Mouse (Mus musculus): ENCODE measurements at regions not wholly inside any gene's neighbourhood (a gene's known extent, or its start where the extent isn't known, plus 50 kb on each side); places are given as distances from the start of the nearest gene placed in this dataset.
"Not testable (repeated sequence)": the region's sequence is repeated elsewhere in the genome, so short reads cannot be mapped to it uniquely, and the experiment has no call there.

DNA sequence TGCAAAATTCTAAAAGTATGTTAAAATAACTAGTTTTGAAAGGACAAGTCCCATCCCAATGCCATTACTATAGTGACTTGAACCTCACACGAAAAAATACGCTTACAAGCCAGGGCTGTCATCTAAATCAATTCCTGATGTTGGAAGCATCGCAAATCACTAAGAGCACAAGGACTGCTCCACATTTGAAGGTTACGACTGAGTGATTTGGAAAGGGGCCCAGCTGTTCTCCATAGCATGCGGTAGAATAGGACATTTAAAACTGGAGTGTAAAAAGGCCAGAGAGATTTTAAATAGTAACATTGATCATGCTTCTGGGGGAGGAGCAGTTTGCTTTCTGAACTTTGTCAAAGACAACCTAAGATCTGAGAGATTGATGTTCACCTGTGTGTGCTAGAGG lies 92.8 kb upstream of the Mocs1 start:
- 67% methylated on average over 5 of the region's 5 CpGs for WGBS
- Histone ChIP-seq H3K9ac (replicated peaks; ENCODE audit: low read depth, low read length) (no peak overlapping the region), H3K36me3 (replicated peaks; ENCODE audit: control insufficient read depth, insufficient read depth, low read length) (no peaks in the 10 kb centered on the region), H3K4me1 (ENCODE audit: control insufficient read depth, insufficient read depth) (no peaks in the 10 kb centered on the region), H3K27ac (ENCODE audit: low read depth) (no peak overlapping the region), H3K4me2 (ENCODE audit: low read depth, low read length) (no peak overlapping the region), H3K27me3 (ENCODE audit: control insufficient read depth, insufficient read depth, low read length) (no peaks in the 10 kb centered on the region), H3K9me3 (replicated peaks; ENCODE audit: control insufficient read depth, low read length) (peaks cover 7% of the 10 kb centered on the region; the same call in 1 of the 2 replicates), H3K4me3 (ENCODE audit: low read depth, low read length) (no peak overlapping the region)
- DNase-seq (ENCODE audit: low spot score): no peak
- TF ChIP-seq CTCF (IDR thresholded peaks at IDR 0.05; ENCODE audit: low read depth) (no peak), EP300 (IDR thresholded peaks at IDR 0.05; ENCODE audit: low read depth) (no peak)
- no peak for ATAC-seq (ENCODE audit: insufficient read depth, low read depth)

DNA sequence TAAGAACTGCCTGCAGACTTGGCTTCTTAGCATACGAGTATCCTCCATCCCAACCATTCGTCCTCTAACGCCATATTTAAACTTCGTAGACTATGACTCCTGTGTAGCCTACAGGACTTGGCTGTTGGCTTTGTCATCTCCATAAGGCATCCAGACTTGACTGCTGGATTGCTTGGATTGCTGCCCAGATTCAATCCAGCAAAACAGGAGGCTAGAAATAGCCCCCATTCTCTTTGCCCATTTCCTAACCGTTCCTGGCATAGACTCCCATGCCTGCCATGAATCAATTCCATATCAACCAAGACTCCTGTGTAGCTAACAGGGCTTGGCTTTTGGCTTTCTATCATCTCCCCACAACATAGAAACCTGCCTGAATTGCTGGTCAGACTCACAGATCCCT lies 90.3 kb upstream of the Mocs1 start:
- no peak overlapping the region for H3K4me2 ChIP-seq (ENCODE audit: low read depth, low read length)
- no peaks in the 10 kb centered on the region for H3K36me3 ChIP-seq (replicated peaks; ENCODE audit: control insufficient read depth, insufficient read depth, low read length)
- ATAC-seq (ENCODE audit: insufficient read depth, low read depth) (no peak), DNase-seq (ENCODE audit: low spot score) (no peak)
- WGBS: 67% methylated on average over 5 of the region's 5 CpGs
- H3K27ac ChIP-seq (ENCODE audit: low read depth): no peak overlapping the region
- no peaks in the 10 kb centered on the region for H3K27me3 ChIP-seq (ENCODE audit: control insufficient read depth, insufficient read depth, low read length)
- H3K9me3 ChIP-seq (replicated peaks; ENCODE audit: control insufficient read depth, low read length): peaks cover 5% of the 10 kb centered on the region; the same call in 1 of the 2 replicates
- H3K4me1 ChIP-seq (ENCODE audit: control insufficient read depth, insufficient read depth): no peaks in the 10 kb centered on the region
- no peak for TF ChIP-seq CTCF (IDR thresholded peaks at IDR 0.05; ENCODE audit: low read depth)
- TF ChIP-seq EP300 (IDR thresholded peaks at IDR 0.05; ENCODE audit: low read depth): no peak
- H3K9ac ChIP-seq (replicated peaks; ENCODE audit: low read depth, low read length): no peak overlapping the region
- H3K4me3 ChIP-seq (ENCODE audit: low read depth, low read length): no peak overlapping the region

DNA sequence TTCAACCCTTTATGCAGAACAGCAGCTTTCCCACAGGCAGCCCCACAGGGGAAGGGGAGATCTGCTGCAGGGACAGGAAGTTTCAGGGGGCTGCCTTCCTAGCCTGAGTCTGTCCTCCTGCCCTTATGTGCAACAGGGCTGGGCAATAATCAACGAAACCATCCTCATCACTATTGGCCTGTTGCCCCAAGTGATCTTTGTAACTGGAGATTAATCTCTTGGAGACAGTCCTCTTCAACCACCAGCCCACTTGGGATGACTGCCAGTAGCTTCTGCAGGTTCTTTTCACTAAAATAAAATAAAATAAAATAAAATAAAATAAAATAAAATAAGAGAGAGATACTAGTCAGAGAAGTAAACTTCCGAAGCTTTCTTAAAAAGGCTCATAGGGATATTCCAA lies 85.5 kb upstream of the Mocs1 start:
- Histone ChIP-seq H3K4me2 (ENCODE audit: low read depth, low read length) (no peak overlapping the region), H3K9ac (replicated peaks; ENCODE audit: low read depth, low read length) (no peak overlapping the region), H3K9me3 (replicated peaks; ENCODE audit: control insufficient read depth, low read length) (no peaks in the 10 kb centered on the region), H3K27me3 (ENCODE audit: control insufficient read depth, insufficient read depth, low read length) (no peaks in the 10 kb centered on the region), H3K27ac (ENCODE audit: low read depth) (no peak overlapping the region), H3K4me3 (ENCODE audit: low read depth, low read length) (no peak overlapping the region), H3K4me1 (ENCODE audit: control insufficient read depth, insufficient read depth) (no peaks in the 10 kb centered on the region), H3K36me3 (replicated peaks; ENCODE audit: control insufficient read depth, insufficient read depth, low read length) (no peaks in the 10 kb centered on the region)
- ATAC-seq (ENCODE audit: insufficient read depth, low read depth) (no peak), DNase-seq (ENCODE audit: low spot score) (no peak)
- TF ChIP-seq CTCF (IDR thresholded peaks at IDR 0.05; ENCODE audit: low read depth) (no peak), EP300 (IDR thresholded peaks at IDR 0.05; ENCODE audit: low read depth) (no peak)
- 69% methylated on average over 2 of the region's 2 CpGs for WGBS

DNA sequence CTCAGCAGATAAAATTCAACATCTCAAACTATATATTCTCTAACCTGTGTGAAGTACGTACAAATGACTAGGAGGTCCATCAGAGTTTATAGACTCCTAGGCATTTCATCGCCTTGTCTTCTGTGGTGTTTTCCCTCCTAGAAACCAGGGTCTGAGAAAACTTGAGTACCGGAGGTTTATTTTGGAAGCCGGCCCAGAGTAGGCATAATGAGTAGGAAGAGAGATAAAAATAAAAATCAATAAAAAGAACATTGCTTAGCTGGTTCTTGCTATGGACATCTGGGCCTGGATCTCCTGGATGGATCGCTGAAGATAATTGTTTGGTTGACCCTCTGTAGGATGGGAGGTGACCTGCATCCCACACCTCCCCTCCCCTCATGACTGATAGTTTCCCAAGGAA lies 81.5 kb upstream of the Mocs1 start:
- Histone ChIP-seq H3K9me3 (replicated peaks; ENCODE audit: control insufficient read depth, low read length) (no peaks in the 10 kb centered on the region; the same call in 1 of the 2 replicates), H3K9ac (replicated peaks; ENCODE audit: low read depth, low read length) (no peak overlapping the region), H3K27me3 (ENCODE audit: control insufficient read depth, insufficient read depth, low read length) (no peaks in the 10 kb centered on the region), H3K4me3 (ENCODE audit: low read depth, low read length) (no peak overlapping the region), H3K4me2 (ENCODE audit: low read depth, low read length) (no peak overlapping the region), H3K36me3 (replicated peaks; ENCODE audit: control insufficient read depth, insufficient read depth, low read length) (no peaks in the 10 kb centered on the region), H3K4me1 (ENCODE audit: control insufficient read depth, insufficient read depth) (no peaks in the 10 kb centered on the region), H3K27ac (ENCODE audit: low read depth) (no peak overlapping the region)
- DNase-seq (ENCODE audit: low spot score) (no peak), ATAC-seq (ENCODE audit: insufficient read depth, low read depth) (no peak)
- 48% methylated on average over 5 of the region's 5 CpGs for WGBS
- no peak for TF ChIP-seq CTCF (IDR thresholded peaks at IDR 0.05; ENCODE audit: low read depth)
- TF ChIP-seq EP300 (IDR thresholded peaks at IDR 0.05; ENCODE audit: low read depth): no peak

DNA sequence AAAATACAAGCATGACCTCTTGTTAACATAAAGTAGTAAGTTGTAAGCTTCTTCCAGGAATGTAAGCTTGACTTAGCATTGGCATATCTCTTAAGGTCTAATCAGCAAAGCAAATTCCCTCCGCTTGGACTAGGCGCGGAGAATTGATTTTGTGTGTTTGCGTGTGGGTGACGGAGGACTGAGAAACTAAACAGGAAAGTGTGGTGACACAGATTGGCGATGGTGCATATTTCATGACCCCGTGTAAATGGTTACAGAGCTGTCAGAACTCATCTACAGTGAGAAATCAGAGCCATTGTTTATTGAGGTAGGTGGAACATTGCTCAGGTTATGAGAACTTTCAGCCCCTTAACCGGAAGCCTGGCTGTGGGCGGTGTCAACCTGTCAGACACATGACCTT lies 78.8 kb upstream of the Mocs1 start:
- WGBS: 87% methylated on average over 9 of the region's 9 CpGs
- no peak overlapping the region for H3K9ac ChIP-seq (replicated peaks; ENCODE audit: low read depth, low read length)
- no peaks in the 10 kb centered on the region for H3K36me3 ChIP-seq (replicated peaks; ENCODE audit: control insufficient read depth, insufficient read depth, low read length)
- no peaks in the 10 kb centered on the region for H3K4me1 ChIP-seq (ENCODE audit: control insufficient read depth, insufficient read depth)
- H3K27me3 ChIP-seq (ENCODE audit: control insufficient read depth, insufficient read depth, low read length): no peaks in the 10 kb centered on the region
- H3K4me3 ChIP-seq (ENCODE audit: low read depth, low read length): no peak overlapping the region
- no peak for ATAC-seq (ENCODE audit: insufficient read depth, low read depth)
- H3K27ac ChIP-seq (ENCODE audit: low read depth): no peak overlapping the region
- H3K9me3 ChIP-seq (replicated peaks; ENCODE audit: control insufficient read depth, low read length): no peaks in the 10 kb centered on the region; the same call in 1 of the 2 replicates
- no peak for DNase-seq (ENCODE audit: low spot score)
- TF ChIP-seq CTCF (IDR thresholded peaks at IDR 0.05; ENCODE audit: low read depth) (no peak), EP300 (IDR thresholded peaks at IDR 0.05; ENCODE audit: low read depth) (no peak)
- H3K4me2 ChIP-seq (ENCODE audit: low read depth, low read length): no peak overlapping the region

DNA sequence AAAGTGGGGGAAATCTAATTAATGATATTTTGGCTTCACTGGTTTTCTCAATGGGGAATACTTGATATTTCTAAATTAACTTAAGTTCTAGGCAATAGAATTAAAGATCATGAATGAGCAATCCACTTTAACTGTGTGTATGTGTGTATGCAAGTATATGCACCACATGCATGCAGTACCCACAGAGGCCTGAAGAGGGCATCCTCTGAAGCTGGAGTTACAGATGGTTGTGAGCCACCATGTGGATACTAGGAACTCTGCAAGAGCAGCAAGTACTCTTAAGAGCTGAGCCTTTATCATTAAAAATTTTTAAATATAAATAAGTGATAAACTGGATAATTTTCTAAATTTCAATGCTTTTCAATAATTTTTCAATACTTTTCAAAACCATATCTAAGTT lies 69.0 kb upstream of the Mocs1 start:
- Histone ChIP-seq H3K36me3 (replicated peaks; ENCODE audit: control insufficient read depth, insufficient read depth, low read length) (no peaks in the 10 kb centered on the region), H3K9ac (replicated peaks; ENCODE audit: low read depth, low read length) (no peak overlapping the region), H3K4me1 (ENCODE audit: control insufficient read depth, insufficient read depth) (no peaks in the 10 kb centered on the region), H3K27ac (ENCODE audit: low read depth) (no peak overlapping the region), H3K4me3 (ENCODE audit: low read depth, low read length) (no peak overlapping the region), H3K9me3 (replicated peaks; ENCODE audit: control insufficient read depth, low read length) (peaks cover 3% of the 10 kb centered on the region; the same call in 1 of the 2 replicates), H3K27me3 (ENCODE audit: control insufficient read depth, insufficient read depth, low read length) (no peaks in the 10 kb centered on the region), H3K4me2 (ENCODE audit: low read depth, low read length) (no peak overlapping the region)
- ATAC-seq (ENCODE audit: insufficient read depth, low read depth) (no peak), DNase-seq (ENCODE audit: low spot score) (no peak)
- peak; percentile 19; the same call in 1 of the 2 replicates for TF ChIP-seq CTCF (IDR thresholded peaks at IDR 0.05; ENCODE audit: low read depth)
- no peak for TF ChIP-seq EP300 (IDR thresholded peaks at IDR 0.05; ENCODE audit: low read depth)

DNA sequence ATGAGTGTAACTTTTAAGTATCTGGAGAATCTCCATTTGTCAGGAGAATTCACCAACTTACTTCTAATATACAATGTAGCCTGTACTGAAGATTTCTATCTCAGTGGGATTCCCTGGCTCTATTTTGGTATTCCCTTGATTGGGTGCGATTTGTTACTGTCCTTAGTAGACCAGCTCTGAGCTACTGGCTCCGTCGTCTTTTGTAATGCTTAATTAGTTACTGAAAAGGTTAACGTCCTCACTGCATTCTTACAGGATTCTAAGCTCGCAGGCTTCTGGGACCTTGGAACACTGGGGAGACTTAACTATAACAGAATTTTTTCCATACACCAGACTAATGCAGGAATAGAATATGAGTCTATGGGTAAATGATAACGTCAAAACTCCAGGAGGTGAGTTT lies 67.9 kb upstream of the Mocs1 start:
- WGBS: 52% methylated on average over 6 of the region's 6 CpGs
- ATAC-seq (ENCODE audit: insufficient read depth, low read depth); H3K4me3 ChIP-seq (ENCODE audit: low read depth, low read length); H3K4me1 ChIP-seq (ENCODE audit: control insufficient read depth, insufficient read depth); H3K27me3 ChIP-seq (ENCODE audit: control insufficient read depth, insufficient read depth, low read length); H3K36me3 ChIP-seq (replicated peaks; ENCODE audit: control insufficient read depth, insufficient read depth, low read length); H3K9me3 ChIP-seq (replicated peaks; ENCODE audit: control insufficient read depth, low read length); H3K27ac ChIP-seq (ENCODE audit: low read depth); H3K9ac ChIP-seq (replicated peaks; ENCODE audit: low read depth, low read length); DNase-seq (ENCODE audit: low spot score); H3K4me2 ChIP-seq (ENCODE audit: low read depth, low read length): not testable (repeated sequence)

All from heart, postnatal 0 days (tissue).